Mouse (Mus musculus): ENCODE results near the gene Cgrrf1. TPM values are rescaled to one million over a fixed set of nuclear protein-coding genes. Genes with fewer than 3 reads are reported as not detected.

Cgrrf1 gene
- total RNA-seq (2014; rRNA removed) (10.5 and 15.6 TPM in 2 replicates), polyA plus RNA-seq (2015; fragmentation: Nextera tagmentation; extraction: Ambion mirVana) (14.1 and 16.0 TPM in 2 replicates)

GRCm38 (mm10) chr14:46831837-46832333 lies at the start of gene Cgrrf1:
Cgrrf1 (plus strand) TSS chr14:46832125.
- peak; percentile 38; the same call in 1 of the 2 replicates for TF ChIP-seq CTCF (IDR thresholded peaks at IDR 0.05; ENCODE audit: low read depth)
- DNase-seq = peak; percentile 72
- Histone ChIP-seq H3K27me3 (ENCODE audit: insufficient read depth, low read length) (no peaks in the 10 kb centered on the region), H3K36me3 (ENCODE audit: insufficient read depth) (no peaks in the 10 kb centered on the region), H3K27ac (ENCODE audit: low read depth, low read length) (no peak within 1 kb of the TSS), H3K9ac (peak within 1 kb of the TSS; percentile 54), H3K4me2 (ENCODE audit: low read depth) (peak within 1 kb of the TSS; percentile 94), H3K4me1 (ENCODE audit: insufficient read depth) (no peaks in the 10 kb centered on the region), H3K9me3 (ENCODE audit: low read length) (no peaks in the 10 kb centered on the region), H3K4me3 (ENCODE audit: low read depth, low read length) (peak within 1 kb of the TSS; percentile 74)
- under 1% methylated on average over 32 of the region's 32 CpGs for WGBS
- ATAC-seq = peak; percentile 94

GRCm38 (mm10) chr14:46782187-46782828 lies 49.6 kb upstream of the Cgrrf1 start:
- H3K4me2 ChIP-seq (ENCODE audit: low read depth) = no peak overlapping the region
- 80% methylated on average over 8 of the region's 8 CpGs for WGBS
- DNase-seq (no peak), ATAC-seq (no peak)
- H3K36me3 ChIP-seq (ENCODE audit: insufficient read depth) = peaks cover 26% of the 10 kb centered on the region
- no peak for TF ChIP-seq CTCF (IDR thresholded peaks at IDR 0.05; ENCODE audit: low read depth)
- H3K4me1 ChIP-seq (ENCODE audit: insufficient read depth) = 0 out of 2 replicates have a peak, but pooled peaks cover 4% of the 10 kb centered on the region
- no peak overlapping the region for H3K9ac ChIP-seq
- H3K4me3 ChIP-seq (ENCODE audit: low read depth, low read length) = no peak overlapping the region
- H3K27me3 ChIP-seq (ENCODE audit: insufficient read depth, low read length) = no peaks in the 10 kb centered on the region
- H3K9me3 ChIP-seq (ENCODE audit: low read length) = no peaks in the 10 kb centered on the region
- no peak overlapping the region for H3K27ac ChIP-seq (ENCODE audit: low read depth, low read length)

GRCm38 (mm10) chr14:46783327-46783926 lies 48.5 kb upstream of the Cgrrf1 start:
- no peak overlapping the region for H3K9ac ChIP-seq
- TF ChIP-seq CTCF (IDR thresholded peaks at IDR 0.05; ENCODE audit: low read depth) = no peak

GRCm38 (mm10) chr14:46785247-46785646 lies 46.7 kb upstream of the Cgrrf1 start:
- no peak for DNase-seq
- no peaks in the 10 kb centered on the region for H3K9me3 ChIP-seq (ENCODE audit: low read length)
- H3K4me2 ChIP-seq (ENCODE audit: low read depth) = no peak overlapping the region
- H3K4me1 ChIP-seq (ENCODE audit: insufficient read depth) = 0 out of 2 replicates have a peak, but pooled peaks cover 4% of the 10 kb centered on the region
- H3K9ac ChIP-seq = no peak overlapping the region
- 89% methylated on average over 5 of the region's 5 CpGs for WGBS
- ATAC-seq = no peak
- no peak overlapping the region for H3K27ac ChIP-seq (ENCODE audit: low read depth, low read length)
- H3K27me3 ChIP-seq (ENCODE audit: insufficient read depth, low read length) = no peaks in the 10 kb centered on the region
- H3K36me3 ChIP-seq (ENCODE audit: insufficient read depth) = no peaks in the 10 kb centered on the region; the same call in 1 of the 2 replicates
- no peak for TF ChIP-seq CTCF (IDR thresholded peaks at IDR 0.05; ENCODE audit: low read depth)
- no peak overlapping the region for H3K4me3 ChIP-seq (ENCODE audit: low read depth, low read length)

More at GRCm38 (mm10) chr14:46783327-46783926, 48.5 kb upstream of the Cgrrf1 start:
- Histone ChIP-seq H3K4me1 (ENCODE audit: insufficient read depth) (0 out of 2 replicates have a peak, but pooled peaks cover 4% of the 10 kb centered on the region), H3K27ac (ENCODE audit: low read depth, low read length) (no peak overlapping the region), H3K4me3 (ENCODE audit: low read depth, low read length) (no peak overlapping the region), H3K27me3 (ENCODE audit: insufficient read depth, low read length) (no peaks in the 10 kb centered on the region), H3K36me3 (ENCODE audit: insufficient read depth) (peaks cover 17% of the 10 kb centered on the region), H3K4me2 (ENCODE audit: low read depth) (no peak overlapping the region), H3K9me3 (ENCODE audit: low read length) (no peaks in the 10 kb centered on the region)
- no peak for ATAC-seq
- no peak for DNase-seq
- WGBS = 93% methylated on average over 10 of the region's 10 CpGs

GRCm38 (mm10) chr14:46787454-46787786 lies 44.5 kb upstream of the Cgrrf1 start:
- H3K4me3 ChIP-seq (ENCODE audit: low read depth, low read length) = peak overlapping the region; percentile 97
- no peaks in the 10 kb centered on the region for H3K9me3 ChIP-seq (ENCODE audit: low read length)
- peak overlapping the region; percentile 97 for H3K9ac ChIP-seq
- H3K4me2 ChIP-seq (ENCODE audit: low read depth) = peak overlapping the region; percentile 76
- 0 out of 2 replicates have a peak, but pooled peaks cover 4% of the 10 kb centered on the region for H3K4me1 ChIP-seq (ENCODE audit: insufficient read depth)
- under 1% methylated on average over 11 of the region's 11 CpGs for WGBS
- peak overlapping the region; percentile 97 for H3K27ac ChIP-seq (ENCODE audit: low read depth, low read length)
- H3K27me3 ChIP-seq (ENCODE audit: insufficient read depth, low read length) = no peaks in the 10 kb centered on the region
- TF ChIP-seq CTCF (IDR thresholded peaks at IDR 0.05; ENCODE audit: low read depth) = no peak
- DNase-seq = no peak
- H3K36me3 ChIP-seq (ENCODE audit: insufficient read depth) = no peaks in the 10 kb centered on the region; the same call in 1 of the 2 replicates
- ATAC-seq = no peak

- Histone ChIP-seq H3K4me1 (ENCODE audit: insufficient read depth) (0 out of 2 replicates have a peak, but pooled peaks cover 4% of the 10 kb centered on the region), H3K9ac (peak within 1 kb of the TSS; percentile 97), H3K27me3 (ENCODE audit: insufficient read depth, low read length) (no peaks in the 10 kb centered on the region)
These were observed 44.0 kb upstream of the Cgrrf1 start, which contains the start of gene Cnih1 for GRCm38 (mm10) chr14:46787787-46788504. Cnih1 (minus strand) TSS chr14:46788411.

More at GRCm38 (mm10) chr14:46787787-46788504, 44.0 kb upstream of the Cgrrf1 start, which contains the start of gene Cnih1:
- DNase-seq (peak; percentile 95), ATAC-seq (peak; percentile 98)
- under 1% methylated on average over 77 of the region's 86 CpGs for WGBS
- Histone ChIP-seq H3K27ac (ENCODE audit: low read depth, low read length) (peak within 1 kb of the TSS; percentile 97), H3K4me2 (ENCODE audit: low read depth) (peak within 1 kb of the TSS; percentile 76), H3K4me3 (ENCODE audit: low read depth, low read length) (peak within 1 kb of the TSS; percentile 97), H3K36me3 (ENCODE audit: insufficient read depth) (no peaks in the 10 kb centered on the region; the same call in 1 of the 2 replicates), H3K9me3 (ENCODE audit: low read length) (no peaks in the 10 kb centered on the region)
- TF ChIP-seq CTCF (IDR thresholded peaks at IDR 0.05; ENCODE audit: low read depth) = peak; percentile 84
